Mouse (Mus musculus) ovary, adult 18-20 months (tissue): Measurements from ENCODE around the gene Srebf2.

ENCODE experiments used
- DNase-seq: peaks from one replicate; pipeline ENCODE4 v3.0.0; 2022; ENCODE audit warnings: low spot score, mixed read lengths

The Srebf2 gene

GRCm38 (mm10) chr15:82207504-82208219 is 60.7 kb downstream of the Srebf2 start:
- no peak for DNase-seq

- DNase-seq, result no peak
Measured at GRCm38 (mm10) chr15:82208307-82208706, 61.3 kb downstream of the Srebf2 start.

GRCm38 (mm10) chr15:82209295-82210050 is 62.5 kb downstream of the Srebf2 start:
- DNase-seq, result no peak

- DNase-seq, result no peak
Measured at GRCm38 (mm10) chr15:82210801-82211200, 63.8 kb downstream of the Srebf2 start.

GRCm38 (mm10) chr15:82211281-82211680 is 64.3 kb downstream of the Srebf2 start:
- DNase-seq, result no peak

GRCm38 (mm10) chr15:82211911-82212751 is 65.2 kb downstream of the Srebf2 start:
- DNase-seq, result no peak

GRCm38 (mm10) chr15:82212752-82213063 is 65.7 kb downstream of the Srebf2 start, which contains the start of gene Shisa8:
Gene Shisa8 (minus strand): TSS chr15:82212815.
- DNase-seq, result no peak

GRCm38 (mm10) chr15:82213222-82213621 is 66.2 kb downstream of the Srebf2 start:
- DNase-seq, result no peak

GRCm38 (mm10) chr15:82215332-82216046 is 68.5 kb downstream of the Srebf2 start:
- no peak for DNase-seq

GRCm38 (mm10) chr15:82216142-82216827 is 69.3 kb downstream of the Srebf2 start:
- no peak for DNase-seq

- no peak for DNase-seq
Measured at GRCm38 (mm10) chr15:82217039-82217438, 70.1 kb downstream of the Srebf2 start.

GRCm38 (mm10) chr15:82217980-82218379 is 71.0 kb downstream of the Srebf2 start:
- no peak for DNase-seq

- DNase-seq, result no peak
Measured at GRCm38 (mm10) chr15:82218778-82219666, 72.0 kb downstream of the Srebf2 start.

- no peak for DNase-seq
Measured at GRCm38 (mm10) chr15:82220003-82220675, 73.2 kb downstream of the Srebf2 start.

- no peak for DNase-seq
Measured at GRCm38 (mm10) chr15:82221104-82221860, 74.3 kb downstream of the Srebf2 start.

GRCm38 (mm10) chr15:82223251-82223650 is 76.3 kb downstream of the Srebf2 start:
- no peak for DNase-seq

- DNase-seq, result no peak
Measured at GRCm38 (mm10) chr15:82223657-82224601, 76.9 kb downstream of the Srebf2 start, which contains the start of gene Tnfrsf13c. Gene Tnfrsf13c (minus strand): TSS chr15:82224369.
